Mouse (Mus musculus) heart, postnatal 0 days (tissue): Measurements from ENCODE around the gene Gxylt2.

Experiments
- CTCF ChIP-seq: IDR thresholded peaks from 2 replicates; pipeline ENCODE4 v1.5.1; 2016; ENCODE audit warnings: antibody characterized with exemption, control low read depth, low read depth
- EP300 ChIP-seq: IDR thresholded peaks from 2 replicates; pipeline ENCODE4 v1.6.1; 2016; ENCODE audit warnings: antibody characterized with exemption, low read depth

GRCm38 (mm10) chr6:100716817-100717216 is 12.3 kb downstream of the Gxylt2 start:
- TF ChIP-seq CTCF (no peak), EP300 (no peak)
